Comparison of ENCODE assay signal across 8 mouse cellular contexts in the genomic region with DNA sequence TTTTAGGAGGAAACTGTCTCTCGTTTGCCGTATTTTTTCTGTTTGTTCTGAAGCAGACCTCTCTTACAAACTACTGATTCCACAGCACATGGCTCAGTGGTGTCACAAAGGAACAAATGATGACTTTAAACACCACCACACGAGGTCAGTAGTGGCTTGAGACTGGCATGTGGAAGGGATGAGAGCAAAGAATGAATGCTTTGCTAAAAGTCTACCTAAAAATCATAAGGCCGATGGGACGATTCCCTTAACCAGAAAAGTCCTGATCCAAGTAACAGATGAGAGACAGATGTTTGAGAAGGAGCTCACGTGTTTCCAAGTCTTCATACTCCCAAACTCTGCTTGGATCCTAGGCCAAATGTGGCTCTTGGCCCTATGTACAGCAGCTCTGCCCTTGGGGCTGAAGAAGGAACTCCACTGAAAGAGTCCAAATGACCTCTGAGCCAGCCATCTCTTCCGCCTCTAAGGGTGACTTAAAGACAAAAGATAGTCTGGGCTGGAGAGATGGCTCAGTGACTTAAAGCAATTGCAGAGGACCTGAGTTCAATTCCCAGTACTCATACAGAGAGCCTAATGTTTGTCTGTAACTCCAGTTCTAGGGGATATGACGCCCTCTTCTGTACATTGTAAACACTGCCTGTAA. TPM values are rescaled to one million over a fixed set of nuclear protein-coding genes. Genes with fewer than 3 reads are reported as not detected.
A peak's percentile ranks its signal among the peaks of the same experiment; 100 is the strongest.
DNase-seq lines count a peak whose midpoint lies in the region; ATAC-seq and TF ChIP-seq lines count a peak whose summit lies in the region.

No protein-coding gene starts in this region.

- peaks cover 37% of the 10 kb centered on the region for H3K36me3 ChIP-seq in limb, embryonic 13.5 days
- H3K36me3 ChIP-seq in stomach, embryonic 14.5 days (ENCODE audit: control insufficient read depth, insufficient read depth, low read length) = peaks cover 36% of the 10 kb centered on the region

- WGBS in cerebellum, adult 2 months = 33% methylated on average over 8 of the region's 8 CpGs
- 33% methylated on average over 8 of the region's 8 CpGs for WGBS in limb, embryonic 13.5 days
- WGBS in stomach, embryonic 14.5 days = 39% methylated on average over 8 of the region's 8 CpGs

- no peak for TF ChIP-seq POLR2A in cerebellum, adult 2 months (IDR thresholded peaks at IDR 0.05; ENCODE audit: borderline replicate concordance, insufficient read depth, low read length)

- H3K27me3 ChIP-seq in cerebellum, adult 2 months (ENCODE audit: control insufficient read depth, insufficient read depth, low read length) = no peaks in the 10 kb centered on the region
- no peaks in the 10 kb centered on the region for H3K27me3 ChIP-seq in limb, embryonic 13.5 days
- H3K27me3 ChIP-seq in stomach, embryonic 14.5 days (ENCODE audit: control insufficient read depth, insufficient read depth, low read length) = no peaks in the 10 kb centered on the region

- no peak overlapping the region for H3K9ac ChIP-seq in limb, embryonic 13.5 days
- H3K9ac ChIP-seq in stomach, embryonic 14.5 days (replicated peaks; ENCODE audit: low read depth, low read length) = no peak overlapping the region

- no peak for DNase-seq in cerebellum, adult 2 months
- DNase-seq in cerebellum, adult 11 months = no peak
- peak; percentile 67 for DNase-seq in 3134 (ENCODE audit: extremely low read depth, insufficient read length, low spot score)
- DNase-seq in ovary, postnatal 36 days (ENCODE audit: low spot score) = no peak
- no peak for DNase-seq in adrenal gland, postnatal 10 days

- no peak for TF ChIP-seq CTCF in cerebellum, adult 2 months (IDR thresholded peaks at IDR 0.05; ENCODE audit: borderline replicate concordance, insufficient read depth, low read depth, low read length)

- H3K27ac ChIP-seq in cerebellum, adult 2 months (ENCODE audit: insufficient read depth, low read length) = no peak overlapping the region
- peak overlapping the region; percentile 59; the same call in 1 of the 2 replicates for H3K27ac ChIP-seq in limb, embryonic 13.5 days
- H3K27ac ChIP-seq in stomach, embryonic 14.5 days (ENCODE audit: low read length) = peak overlapping the region; percentile 48; the same call in 1 of the 2 replicates

- H3K4me1 ChIP-seq in cerebellum, adult 2 months (ENCODE audit: control insufficient read depth, insufficient read depth, low read length) = peaks cover 4% of the 10 kb centered on the region; the same call in 1 of the 2 replicates
- peaks cover 21% of the 10 kb centered on the region for H3K4me1 ChIP-seq in limb, embryonic 13.5 days
- peaks cover 11% of the 10 kb centered on the region for H3K4me1 ChIP-seq in stomach, embryonic 14.5 days (ENCODE audit: control insufficient read depth, insufficient read depth, low read length)

- peak; percentile 27 for ATAC-seq in erythroid progenitor cell, adult 5-6 weeks (replicated peaks; ENCODE audit: low FRiP score, poor library complexity, severe bottlenecking)
- ATAC-seq in limb, embryonic 13.5 days (ENCODE audit: low FRiP score, low read depth) = peak; percentile 52; the same call in 1 of the 2 replicates
- peak; percentile 54; the same call in 1 of the 2 replicates for ATAC-seq in stomach, embryonic 14.5 days (ENCODE audit: insufficient number of reproducible peaks, insufficient read depth, low FRiP score, low read depth)

- H3K9me3 ChIP-seq in limb, embryonic 13.5 days = no peaks in the 10 kb centered on the region
- no peaks in the 10 kb centered on the region for H3K9me3 ChIP-seq in stomach, embryonic 14.5 days (ENCODE audit: control insufficient read depth, low read depth, low read length)

- H3K4me2 ChIP-seq in limb, embryonic 13.5 days (replicated peaks) = peak overlapping the region; percentile 86
- 0 out of 2 replicates have a peak overlapping the region, but pooled peaks have one; percentile 22 for H3K4me2 ChIP-seq in stomach, embryonic 14.5 days (replicated peaks; ENCODE audit: low read depth, low read length)

- peak overlapping the region; percentile 54 for H3K4me3 ChIP-seq in cerebellum, adult 2 months (replicated peaks; ENCODE audit: insufficient read depth, low read depth, low read length)
- peak overlapping the region; percentile 85 for H3K4me3 ChIP-seq in limb, embryonic 13.5 days
- H3K4me3 ChIP-seq in stomach, embryonic 14.5 days (ENCODE audit: low read depth, low read length) = peak overlapping the region; percentile 76

RNA-seq across cellular contexts. Expression of gene Snhg11, which starts 13.6 kb away (rescaled TPM):
- polyA plus RNA-seq in cerebellum, adult 2 months (2012; rRNA removed) = 1,048 and 1,100 TPM in 2 replicates
- total RNA-seq in erythroid progenitor cell, adult 5-6 weeks (2015; ENCODE audit: low replicate concordance) = not detected in 2 replicates
- not detected in 2 replicates for total RNA-seq in erythroid progenitor cell, adult 5-6 weeks (2017; ENCODE audit: low replicate concordance)
- 8.7 and 9.9 TPM in 2 replicates for polyA plus RNA-seq in limb, embryonic 13.5 days (2015; fragmentation: Nextera tagmentation; extraction: Ambion mirVana)
- 6.5 and 10.0 TPM in 2 replicates for polyA plus RNA-seq in stomach, embryonic 14.5 days (2014; fragmentation: Nextera tagmentation; extraction: Ambion mirVana)
- total RNA-seq in adrenal gland, postnatal 10 days (2021) = 10 to 100 TPM in 1 of 2 experiments, 1 to 10 TPM in 1; 3.6 to 15.0 TPM

RNA-seq across cellular contexts. Expression of gene Ralgapb, which starts 47.8 kb away (rescaled TPM):
- 53.3 and 54.4 TPM in 2 replicates for polyA plus RNA-seq in cerebellum, adult 2 months (2012; rRNA removed)
- 31.4 and 37.8 TPM in 2 replicates for total RNA-seq in erythroid progenitor cell, adult 5-6 weeks (2015; ENCODE audit: low replicate concordance)
- 24.9 and 29.8 TPM in 2 replicates for total RNA-seq in erythroid progenitor cell, adult 5-6 weeks (2017; ENCODE audit: low replicate concordance)
- polyA plus RNA-seq in limb, embryonic 13.5 days (2015; fragmentation: Nextera tagmentation; extraction: Ambion mirVana) = 17.5 and 18.6 TPM in 2 replicates
- polyA plus RNA-seq in stomach, embryonic 14.5 days (2014; fragmentation: Nextera tagmentation; extraction: Ambion mirVana) = 26.8 and 26.9 TPM in 2 replicates
- total RNA-seq in adrenal gland, postnatal 10 days (2021) = 10 to 100 TPM; 33.7 to 42.1 TPM

RNA-seq across cellular contexts. Expression of gene Lbp, which starts 55.5 kb away (rescaled TPM):
- polyA plus RNA-seq in cerebellum, adult 2 months (2012; rRNA removed) = 2.8 and 9.2 TPM in 2 replicates
- 7.1 and 9.0 TPM in 2 replicates for total RNA-seq in erythroid progenitor cell, adult 5-6 weeks (2015; ENCODE audit: low replicate concordance)
- 6.4 and 40.7 TPM in 2 replicates for total RNA-seq in erythroid progenitor cell, adult 5-6 weeks (2017; ENCODE audit: low replicate concordance)
- polyA plus RNA-seq in limb, embryonic 13.5 days (2015; fragmentation: Nextera tagmentation; extraction: Ambion mirVana) = 3.9 and 4.7 TPM in 2 replicates
- 3.5 and 5.3 TPM in 2 replicates for polyA plus RNA-seq in stomach, embryonic 14.5 days (2014; fragmentation: Nextera tagmentation; extraction: Ambion mirVana)
- 10 to 100 TPM; 33.3 to 70.2 TPM for total RNA-seq in adrenal gland, postnatal 10 days (2021)

Comparison
In these comparisons a context has a peak if more than half of its experiments do, and no peak if none do; other contexts are left out.
1. RNA of gene Snhg11, which starts 13.6 kb away (polyA plus RNA-seq): 1,048 to 1,100 TPM in cerebellum, adult 2 months; 6.5 to 10.0 TPM in stomach, embryonic 14.5 days and 8.7 to 9.9 TPM in limb, embryonic 13.5 days; every median in the first group is over 10 times any median in the second.
2. Peak in every context shown above with its lines, with median percentiles within 50 percentile points of each other: H3K4me3 ChIP-seq and ATAC-seq.